Mouse (Mus musculus): ENCODE data around the gene Cks1b. TPM values are rescaled to one million over a fixed set of nuclear protein-coding genes. Genes with fewer than 3 reads are reported as not detected.

The Cks1b gene
- polyA plus RNA-seq, 1 experiment: 10.9 TPM

- peak overlapping the region; percentile 79 for H3K4me3 ChIP-seq (ENCODE audit: insufficient read depth, low read depth, low read length)
- H3K4me1 ChIP-seq (ENCODE audit: control insufficient read depth, insufficient read depth, insufficient read length, low read length): peaks cover 7% of the 10 kb centered on the region
- H3K27ac ChIP-seq (replicated peaks; ENCODE audit: low read depth, low read length): peak overlapping the region; percentile 98
These were observed 673 bp upstream of the Cks1b start for GRCm38 (mm10) chr3:89418861-89419250.

GRCm38 (mm10) chr3:89417840-89418169, 378 bp downstream of the Cks1b start:
- no peak overlapping the region for H3K27ac ChIP-seq (replicated peaks; ENCODE audit: low read depth, low read length)
- H3K4me3 ChIP-seq (ENCODE audit: insufficient read depth, low read depth, low read length): peak overlapping the region; percentile 56
- H3K4me1 ChIP-seq (ENCODE audit: control insufficient read depth, insufficient read depth, insufficient read length, low read length): peaks cover 7% of the 10 kb centered on the region

DNA sequence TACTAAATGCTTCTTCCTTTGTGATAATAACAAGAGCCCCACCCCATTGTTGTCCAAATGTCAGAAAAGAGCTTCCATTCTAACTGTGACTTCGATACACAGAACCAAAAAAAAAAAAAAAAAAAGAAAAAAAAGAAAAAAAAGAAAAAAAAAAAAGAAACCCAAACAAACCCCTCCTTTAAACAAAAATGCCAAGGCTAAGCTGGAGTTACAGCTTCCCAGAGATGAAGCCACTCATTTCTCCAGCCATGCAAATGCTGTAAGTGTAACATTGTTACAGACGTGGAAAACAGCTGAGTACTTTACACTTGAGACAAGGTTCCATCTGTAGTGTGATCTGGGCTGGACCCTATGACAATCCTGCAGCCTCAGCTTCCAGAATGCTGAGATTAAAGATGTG, 1.1 kb downstream of the Cks1b start:
- peak overlapping the region; percentile 15; the same call in 1 of the 2 replicates for H3K4me3 ChIP-seq (ENCODE audit: insufficient read depth, low read depth, low read length)
- H3K4me1 ChIP-seq (ENCODE audit: control insufficient read depth, insufficient read depth, insufficient read length, low read length): peaks cover 7% of the 10 kb centered on the region
- no peak overlapping the region for H3K27ac ChIP-seq (replicated peaks; ENCODE audit: low read depth, low read length)

GRCm38 (mm10) chr3:89416158-89416557, 2.0 kb downstream of the Cks1b start:
- Histone ChIP-seq H3K27ac (replicated peaks; ENCODE audit: low read depth, low read length) (no peak overlapping the region), H3K4me1 (ENCODE audit: control insufficient read depth, insufficient read depth, insufficient read length, low read length) (0 out of 2 replicates have a peak, but pooled peaks cover 2% of the 10 kb centered on the region)

GRCm38 (mm10) chr3:89411490-89412393, 6.4 kb downstream of the Cks1b start, which contains the start of gene Flad1:
Flad1 (minus strand) TSS chr3:89411870.
- Histone ChIP-seq H3K4me1 (ENCODE audit: control insufficient read depth, insufficient read depth, insufficient read length, low read length) (peaks cover 8% of the 10 kb centered on the region; the same call in 1 of the 2 replicates), H3K4me3 (ENCODE audit: insufficient read depth, low read depth, low read length) (peak within 1 kb of the TSS; percentile 79), H3K27ac (replicated peaks; ENCODE audit: low read depth, low read length) (peak within 1 kb of the TSS; percentile 93)

More at GRCm38 (mm10) chr3:89416158-89416557, 2.0 kb downstream of the Cks1b start:
- no peak overlapping the region for H3K4me3 ChIP-seq (ENCODE audit: insufficient read depth, low read depth, low read length)

- Histone ChIP-seq H3K4me3 (ENCODE audit: insufficient read depth, low read depth, low read length) (peak overlapping the region; percentile 79), H3K27ac (replicated peaks; ENCODE audit: low read depth, low read length) (peak overlapping the region; percentile 93), H3K4me1 (ENCODE audit: control insufficient read depth, insufficient read depth, insufficient read length, low read length) (peaks cover 8% of the 10 kb centered on the region; the same call in 1 of the 2 replicates)
These were observed 7.3 kb downstream of the Cks1b start for GRCm38 (mm10) chr3:89410864-89411263.

GRCm38 (mm10) chr3:89409701-89410100, 8.5 kb downstream of the Cks1b start:
- Histone ChIP-seq H3K4me1 (ENCODE audit: control insufficient read depth, insufficient read depth, insufficient read length, low read length) (peaks cover 8% of the 10 kb centered on the region; the same call in 1 of the 2 replicates), H3K4me3 (ENCODE audit: insufficient read depth, low read depth, low read length) (peak overlapping the region; percentile 79; the same call in 1 of the 2 replicates), H3K27ac (replicated peaks; ENCODE audit: low read depth, low read length) (peak overlapping the region; percentile 97)

- Histone ChIP-seq H3K27ac (replicated peaks; ENCODE audit: low read depth, low read length) (peak overlapping the region; percentile 97), H3K4me3 (ENCODE audit: insufficient read depth, low read depth, low read length) (no peak overlapping the region), H3K4me1 (ENCODE audit: control insufficient read depth, insufficient read depth, insufficient read length, low read length) (peaks cover 8% of the 10 kb centered on the region; the same call in 1 of the 2 replicates)
These were observed 9.7 kb downstream of the Cks1b start for GRCm38 (mm10) chr3:89408448-89408847.

DNA sequence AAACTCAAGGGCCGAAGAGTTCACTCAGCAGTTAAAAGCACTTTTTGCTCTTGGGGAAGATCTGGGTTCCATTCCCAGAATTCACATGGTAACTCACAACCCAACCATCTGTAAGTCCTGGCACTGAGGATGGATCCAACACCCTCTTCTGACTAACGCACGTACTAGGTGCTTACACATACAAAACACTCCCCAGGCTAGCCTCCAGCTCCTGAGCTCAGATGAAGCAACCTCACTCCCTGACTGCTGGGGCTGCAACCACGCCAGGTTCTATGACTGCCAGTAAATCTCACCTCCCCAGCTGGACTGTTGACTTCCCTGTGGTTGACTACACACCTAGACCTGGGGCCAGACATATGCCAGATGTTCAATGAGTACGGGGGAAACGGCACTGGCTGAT, 11.3 kb downstream of the Cks1b start:
- H3K4me1 ChIP-seq (ENCODE audit: control insufficient read depth, insufficient read depth, insufficient read length, low read length): peaks cover 8% of the 10 kb centered on the region; the same call in 1 of the 2 replicates
- no peak overlapping the region for H3K27ac ChIP-seq (replicated peaks; ENCODE audit: low read depth, low read length)
- no peak overlapping the region for H3K4me3 ChIP-seq (ENCODE audit: insufficient read depth, low read depth, low read length)

DNA sequence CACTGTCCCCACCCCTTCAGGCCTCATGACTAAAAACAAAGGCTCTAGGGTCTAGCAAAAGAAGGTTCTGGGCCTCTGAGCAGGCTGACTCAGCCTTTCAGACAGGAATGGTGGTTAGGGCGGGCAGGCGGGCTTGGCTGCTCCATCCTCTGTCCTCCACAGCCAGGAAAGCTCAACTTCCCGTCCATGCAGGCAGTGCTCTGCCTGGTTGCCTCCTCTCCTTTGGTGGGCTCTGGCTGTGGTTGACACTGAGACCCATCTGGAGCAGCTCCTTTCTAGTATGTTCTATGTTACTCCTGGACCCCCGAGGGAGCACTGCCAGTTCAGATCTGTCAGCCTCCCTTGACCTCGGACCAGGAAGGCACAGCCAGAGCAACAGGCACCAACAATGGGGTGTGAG, 15.5 kb downstream of the Cks1b start, which contains the start of gene Lenep:
Lenep (minus strand) TSS at position 101 of the 400 bp plus-strand sequence.
- H3K4me3 ChIP-seq (ENCODE audit: insufficient read depth, low read depth, low read length): no peak within 1 kb of the TSS
- H3K4me1 ChIP-seq (ENCODE audit: control insufficient read depth, insufficient read depth, insufficient read length, low read length): peaks cover 4% of the 10 kb centered on the region; the same call in 1 of the 2 replicates
- H3K27ac ChIP-seq (replicated peaks; ENCODE audit: low read depth, low read length): no peak within 1 kb of the TSS

DNA sequence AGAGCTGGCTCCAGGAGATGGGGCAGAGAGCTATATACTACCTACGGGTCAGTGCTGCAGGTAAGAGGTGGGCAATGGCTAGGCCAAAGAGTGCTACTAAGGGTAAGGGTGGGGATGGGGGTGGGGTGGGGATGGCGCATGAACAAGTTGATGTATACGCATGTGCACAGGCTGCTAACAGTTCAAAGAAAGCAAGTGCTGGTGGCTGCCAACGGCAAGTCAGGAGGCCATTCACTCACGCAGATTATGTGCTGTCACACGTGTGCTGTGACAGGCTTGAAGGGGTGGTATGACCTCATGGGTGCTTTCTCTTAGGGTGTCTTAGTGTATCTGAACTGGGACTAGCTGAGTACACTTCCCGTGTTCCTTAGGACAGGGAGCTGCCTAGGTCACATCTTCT, 16.9 kb downstream of the Cks1b start:
- Histone ChIP-seq H3K4me1 (ENCODE audit: control insufficient read depth, insufficient read depth, insufficient read length, low read length) (no peaks in the 10 kb centered on the region), H3K4me3 (ENCODE audit: insufficient read depth, low read depth, low read length) (no peak overlapping the region), H3K27ac (replicated peaks; ENCODE audit: low read depth, low read length) (no peak overlapping the region)

DNA sequence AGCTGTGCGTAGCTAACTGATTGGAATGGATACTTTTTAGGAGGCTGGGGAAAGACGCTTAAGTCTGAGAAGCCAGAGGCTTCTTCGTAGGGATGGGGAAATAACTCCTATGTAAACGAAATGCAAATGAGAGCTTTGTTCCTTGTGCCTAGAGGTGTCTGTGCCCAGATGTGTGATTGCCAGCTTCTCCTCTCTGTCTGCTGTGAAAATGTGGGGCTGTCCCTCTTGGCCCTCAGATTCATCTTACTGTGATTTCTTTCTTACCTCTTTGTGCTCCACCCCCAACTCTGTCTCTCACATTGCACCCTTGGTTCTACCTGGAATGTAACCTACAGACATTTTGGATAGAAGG, 21.6 kb downstream of the Cks1b start:
- peak overlapping the region; percentile 13; the same call in 1 of the 2 replicates for H3K4me3 ChIP-seq (ENCODE audit: insufficient read depth, low read depth, low read length)
- no peaks in the 10 kb centered on the region for H3K4me1 ChIP-seq (ENCODE audit: control insufficient read depth, insufficient read depth, insufficient read length, low read length)
- peak overlapping the region; percentile 16; the same call in 1 of the 2 replicates for H3K27ac ChIP-seq (replicated peaks; ENCODE audit: low read depth, low read length)

DNA sequence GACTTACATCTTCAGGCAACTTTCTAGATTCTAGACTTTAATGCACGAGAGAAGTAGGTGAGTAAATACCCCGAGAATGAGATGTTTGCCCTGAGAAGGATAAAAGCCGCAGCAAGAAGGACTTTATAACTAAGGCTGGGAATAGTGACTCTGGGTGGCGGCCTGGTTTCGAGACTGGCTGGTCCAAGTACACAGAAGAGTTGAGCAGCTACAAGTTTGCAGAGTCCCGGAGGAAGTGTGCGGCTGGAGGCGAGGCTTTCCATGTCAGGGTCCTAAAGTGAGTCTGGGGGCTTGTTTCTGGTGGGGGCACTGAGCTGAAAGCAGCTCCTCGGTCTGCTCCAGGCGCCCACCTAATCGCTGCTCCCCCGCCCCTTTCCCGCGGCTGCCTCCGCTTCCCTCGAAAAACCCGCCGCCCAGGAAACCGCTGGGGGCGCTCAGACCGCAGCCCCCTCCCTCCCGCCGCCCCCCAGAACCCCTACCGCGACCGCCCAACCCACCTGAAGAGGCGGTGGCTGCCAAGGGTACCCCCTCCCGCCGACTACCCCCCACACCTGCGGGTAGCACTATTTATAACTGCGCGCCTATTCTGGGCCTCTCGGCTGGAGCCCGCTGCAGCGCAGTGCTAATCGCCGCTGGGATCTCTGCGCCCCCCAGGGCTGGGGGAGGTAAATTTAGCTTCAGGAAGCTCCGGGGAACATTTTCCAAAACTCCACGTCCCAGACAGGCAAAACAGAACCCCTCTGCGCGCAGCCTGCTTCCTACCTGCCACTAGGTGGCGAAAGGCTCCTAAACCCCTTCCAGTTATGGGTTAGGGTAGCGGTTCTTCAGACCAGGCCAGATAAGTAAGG, 22.2 kb downstream of the Cks1b start:
- no peak overlapping the region; the same call in 1 of the 2 replicates for H3K27ac ChIP-seq (replicated peaks; ENCODE audit: low read depth, low read length)
- peak overlapping the region; percentile 70 for H3K4me3 ChIP-seq (ENCODE audit: insufficient read depth, low read depth, low read length)
- H3K4me1 ChIP-seq (ENCODE audit: control insufficient read depth, insufficient read depth, insufficient read length, low read length): no peaks in the 10 kb centered on the region

GRCm38 (mm10) chr3:89395419-89395805, 22.8 kb downstream of the Cks1b start:
- Histone ChIP-seq H3K4me3 (ENCODE audit: insufficient read depth, low read depth, low read length) (peak overlapping the region; percentile 70), H3K27ac (replicated peaks; ENCODE audit: low read depth, low read length) (peak overlapping the region; percentile 92), H3K4me1 (ENCODE audit: control insufficient read depth, insufficient read depth, insufficient read length, low read length) (no peaks in the 10 kb centered on the region)

GRCm38 (mm10) chr3:89394894-89395256, 23.3 kb downstream of the Cks1b start:
- peaks cover 1% of the 10 kb centered on the region; the same call in 1 of the 2 replicates for H3K4me1 ChIP-seq (ENCODE audit: control insufficient read depth, insufficient read depth, insufficient read length, low read length)
- peak overlapping the region; percentile 70 for H3K4me3 ChIP-seq (ENCODE audit: insufficient read depth, low read depth, low read length)
- peak overlapping the region; percentile 92 for H3K27ac ChIP-seq (replicated peaks; ENCODE audit: low read depth, low read length)

Measured in brown adipose tissue, adult 24 weeks (tissue).